Mouse (Mus musculus): ENCODE data around the gene Gm1604a.
A peak's percentile ranks its signal among the peaks of the same experiment; 100 is the strongest.
"Not testable (repeated sequence)": the region's sequence is repeated elsewhere in the genome, so short reads cannot be mapped to it uniquely, and the experiment has no call there.

The Gm1604a gene

DNA sequence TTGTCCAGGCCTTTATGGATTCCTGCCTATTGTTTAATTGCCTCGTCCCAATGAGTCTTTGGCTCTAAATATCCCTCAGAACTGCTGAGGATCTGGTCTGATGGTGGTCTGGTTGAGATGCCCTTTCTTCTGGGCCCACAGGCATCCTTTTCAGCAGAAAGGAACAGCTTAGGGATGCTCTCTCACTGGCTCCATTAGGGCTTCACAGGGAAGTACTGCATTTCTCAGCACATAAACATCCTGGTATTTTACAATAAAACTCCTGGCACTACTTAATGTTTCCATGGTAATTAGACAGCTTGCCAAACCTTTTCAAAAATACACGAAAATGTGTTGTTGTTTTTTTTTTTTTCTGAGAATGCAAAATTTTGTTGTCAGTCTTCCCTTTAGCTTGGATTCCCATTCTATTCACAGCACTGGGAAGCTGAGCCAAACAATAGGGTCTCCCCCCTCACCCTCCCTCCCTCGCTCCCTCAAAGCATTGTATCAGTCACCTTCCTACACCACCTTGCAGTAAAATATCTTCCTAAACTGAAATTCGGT, 43.7 kb downstream of the Gm1604a start:
- not testable (repeated sequence) for DNase-seq (ENCODE audit: low read depth)

GRCm38 (mm10) chr17:7069561-7070240, 44.3 kb downstream of the Gm1604a start:
- not testable (repeated sequence) for DNase-seq (ENCODE audit: low read depth)

DNA sequence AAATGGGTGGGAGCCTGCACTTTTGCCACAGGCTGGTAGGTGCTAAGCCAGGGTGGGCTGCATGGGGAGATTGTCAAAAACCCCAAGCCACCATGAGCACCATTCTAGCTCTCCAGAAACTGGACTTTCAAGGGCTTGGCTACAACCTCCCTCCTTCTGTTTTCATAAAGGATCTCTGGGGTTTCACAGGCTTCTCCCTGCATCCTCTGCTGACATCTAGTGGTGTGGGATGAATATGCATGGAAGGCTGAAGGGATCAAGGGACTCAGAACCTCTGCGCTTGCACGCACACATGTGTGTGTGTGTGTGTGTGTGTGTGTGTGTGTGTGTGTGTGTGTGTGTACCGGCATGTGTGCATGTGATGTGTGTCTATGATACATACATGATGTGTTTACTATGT, 49.1 kb downstream of the Gm1604a start:
- peak; percentile 1 for DNase-seq (ENCODE audit: low read depth)

- not testable (repeated sequence) for DNase-seq (ENCODE audit: low read depth)
Measured at GRCm38 (mm10) chr17:7075519-7075918, 50.2 kb downstream of the Gm1604a start.

DNA sequence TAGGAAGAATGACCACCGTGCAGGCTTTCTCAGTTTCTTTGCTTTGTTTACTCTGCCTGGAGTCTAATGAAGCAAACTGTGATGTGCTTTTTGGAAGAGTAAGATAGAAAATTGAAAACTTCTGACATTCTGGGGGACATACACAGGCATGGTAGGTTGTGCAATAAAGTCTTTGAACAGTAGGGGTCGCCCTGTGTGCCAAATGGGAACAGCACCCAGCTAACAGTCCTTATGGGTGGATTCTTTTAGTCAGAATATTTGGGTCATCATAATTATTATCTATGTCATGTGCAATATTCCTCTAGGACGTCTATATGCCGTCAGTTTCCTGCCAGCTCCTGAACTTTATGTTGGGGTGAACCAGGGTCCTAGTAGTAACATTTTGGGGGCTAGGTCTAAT, 54.2 kb downstream of the Gm1604a start:
- not testable (repeated sequence) for DNase-seq (ENCODE audit: low read depth)

- DNase-seq (ENCODE audit: low read depth), result not testable (repeated sequence)
Measured at GRCm38 (mm10) chr17:7084523-7084922, 59.2 kb downstream of the Gm1604a start.

DNA sequence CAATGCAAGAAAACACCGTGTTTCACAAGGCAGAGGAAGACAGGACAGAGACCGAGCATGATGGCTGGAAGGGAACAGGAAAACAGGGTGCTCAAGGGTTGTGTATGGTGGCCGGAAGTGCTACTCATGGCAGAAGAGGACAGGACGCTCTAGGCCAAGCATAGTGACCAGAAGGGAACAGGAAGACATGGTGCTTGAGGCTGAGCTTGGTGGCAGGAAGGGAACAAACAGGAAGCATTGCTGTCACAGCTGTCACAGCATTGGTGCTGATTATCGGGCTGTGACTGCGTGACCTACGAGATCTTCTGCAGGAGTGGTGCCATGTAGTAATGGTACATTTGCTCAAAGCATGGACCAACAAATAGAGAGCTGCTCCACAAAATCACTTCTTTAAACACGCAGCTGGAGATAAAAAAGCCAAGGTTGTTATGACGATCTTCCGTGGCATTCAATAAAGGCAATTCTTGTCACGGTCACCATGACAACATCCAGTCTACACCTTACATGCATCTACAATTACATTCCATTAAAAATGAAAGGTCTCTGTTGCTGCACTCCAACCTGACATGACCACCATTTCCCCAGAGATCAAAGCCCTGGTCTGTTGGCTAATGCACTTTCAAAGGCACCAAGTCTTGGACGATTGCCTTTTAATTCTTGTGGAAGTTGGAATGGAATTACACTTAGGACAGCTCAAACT, 60.3 kb downstream of the Gm1604a start:
- not testable (repeated sequence) for DNase-seq (ENCODE audit: low read depth)

DNA sequence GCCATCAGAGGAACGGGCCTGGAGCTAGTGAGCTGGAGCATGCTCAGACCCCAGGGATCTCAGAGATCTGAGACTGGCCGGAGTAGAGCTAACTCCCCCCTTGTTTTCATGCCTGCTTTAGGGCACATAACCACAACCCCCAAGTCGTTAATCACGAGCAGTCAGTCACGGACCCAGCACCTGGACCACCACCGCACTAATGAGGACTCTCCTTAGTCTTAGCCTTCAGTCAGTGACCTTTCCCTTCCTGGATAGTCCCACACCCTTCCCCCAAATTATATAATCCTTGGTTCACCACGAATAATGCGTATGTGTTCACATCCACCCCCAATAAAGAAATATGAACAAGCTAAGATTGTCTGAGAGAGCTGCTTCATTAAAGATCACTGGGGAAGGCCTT, 61.5 kb downstream of the Gm1604a start:
- DNase-seq (ENCODE audit: low read depth), result not testable (repeated sequence)

DNA sequence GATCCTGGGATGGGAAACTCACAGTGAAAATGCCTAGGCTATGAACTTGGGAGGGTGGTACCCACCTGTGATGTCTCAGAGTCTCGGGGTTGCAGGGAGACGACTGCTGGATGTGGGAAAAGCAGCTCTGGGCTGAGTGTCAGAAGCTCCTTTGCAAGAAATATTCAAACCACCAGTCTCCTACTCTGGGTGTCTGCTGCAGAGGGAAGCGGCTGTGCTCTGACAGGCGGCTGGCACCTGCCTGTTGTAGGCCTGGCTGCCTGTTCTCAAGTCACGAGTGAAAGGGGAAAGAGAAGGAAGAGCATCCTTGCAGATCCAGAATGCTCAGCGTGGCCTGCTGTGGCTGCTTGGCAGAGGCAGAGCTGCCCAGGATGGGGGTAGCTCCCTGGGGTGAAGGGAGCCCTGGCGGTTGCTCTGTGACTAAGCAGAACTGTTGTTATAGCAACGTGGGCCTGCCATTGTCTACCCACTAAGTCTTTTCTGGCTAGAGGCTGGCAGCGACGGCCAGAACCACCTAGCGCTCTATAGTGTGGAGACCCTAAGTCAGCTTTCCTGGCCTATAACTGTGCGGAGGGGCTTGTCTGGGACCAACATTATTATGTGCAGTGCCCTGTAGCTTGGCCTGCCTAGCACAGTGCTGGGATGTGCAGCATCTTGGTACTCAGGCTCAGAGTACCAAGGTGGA, 72.6 kb downstream of the Gm1604a start:
- DNase-seq (ENCODE audit: low read depth), result not testable (repeated sequence)

DNA sequence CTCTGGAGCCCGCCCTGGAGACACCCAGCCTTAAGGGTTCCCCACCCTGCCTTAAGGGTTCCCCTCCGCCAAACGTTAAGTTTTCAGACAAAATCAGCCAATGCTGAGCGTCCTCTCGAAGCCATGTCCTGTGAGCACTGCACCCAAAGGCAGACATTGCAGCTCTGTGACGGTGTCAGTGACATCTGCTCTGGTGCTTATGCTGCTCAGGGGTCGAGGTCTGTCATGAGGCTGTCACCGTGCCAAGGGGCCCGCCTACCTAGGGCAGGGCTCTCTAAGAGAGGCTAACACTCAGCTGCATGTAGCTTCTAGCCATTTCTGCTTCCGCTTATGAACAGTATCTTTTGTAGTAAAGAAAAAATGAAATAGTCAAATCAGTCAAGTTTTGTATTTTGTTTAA, 73.7 kb downstream of the Gm1604a start:
- not testable (repeated sequence) for DNase-seq (ENCODE audit: low read depth)

GRCm38 (mm10) chr17:7102945-7103344, 77.6 kb downstream of the Gm1604a start:
- not testable (repeated sequence) for DNase-seq (ENCODE audit: low read depth)

GRCm38 (mm10) chr17:7111658-7112057, 86.3 kb downstream of the Gm1604a start:
- DNase-seq (ENCODE audit: low read depth), result not testable (repeated sequence)

DNA sequence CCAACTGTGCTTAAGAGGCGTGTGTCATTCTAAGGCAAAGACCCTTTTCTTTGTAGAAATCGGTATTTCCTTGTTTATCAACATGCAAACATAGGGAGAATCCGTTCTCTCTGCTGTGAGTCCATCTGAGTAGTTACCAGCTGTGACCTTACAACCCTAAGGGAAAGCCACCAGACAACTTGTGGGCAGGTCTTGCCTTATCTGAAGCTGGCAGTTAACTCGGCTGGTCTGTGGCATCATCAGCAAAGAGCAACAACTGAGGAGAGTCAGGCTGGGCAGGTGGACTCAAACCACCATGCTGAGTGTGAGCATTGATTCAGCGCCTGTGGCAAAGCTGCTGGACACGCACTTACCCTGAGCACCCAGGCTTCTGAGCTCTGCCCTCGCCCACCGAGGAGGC, 90.9 kb downstream of the Gm1604a start:
- DNase-seq (ENCODE audit: low read depth), result not testable (repeated sequence)

DNA sequence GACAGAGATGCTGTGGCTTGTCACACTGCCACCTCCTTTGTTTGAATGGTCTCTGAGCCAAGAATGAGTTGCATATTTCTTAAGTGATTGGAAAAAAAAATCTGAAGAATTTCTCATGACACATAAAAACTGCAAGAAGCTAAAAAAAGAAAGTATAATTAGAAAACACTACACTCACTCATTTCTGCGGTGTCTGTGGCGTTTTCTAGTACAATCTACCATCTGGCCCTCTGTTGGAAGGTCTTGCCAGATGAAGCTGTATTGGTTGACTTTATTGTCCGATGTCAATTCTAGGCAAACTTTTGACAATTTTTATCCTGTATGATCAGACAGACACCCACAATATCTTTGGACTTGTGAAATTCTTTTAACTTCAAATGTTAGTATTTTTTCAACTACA, 95.5 kb downstream of the Gm1604a start:
- DNase-seq (ENCODE audit: low read depth), result peak; percentile 4

- DNase-seq (ENCODE audit: low read depth), result not testable (repeated sequence)
Measured at GRCm38 (mm10) chr17:7122554-7122953, 97.2 kb downstream of the Gm1604a start.

DNA sequence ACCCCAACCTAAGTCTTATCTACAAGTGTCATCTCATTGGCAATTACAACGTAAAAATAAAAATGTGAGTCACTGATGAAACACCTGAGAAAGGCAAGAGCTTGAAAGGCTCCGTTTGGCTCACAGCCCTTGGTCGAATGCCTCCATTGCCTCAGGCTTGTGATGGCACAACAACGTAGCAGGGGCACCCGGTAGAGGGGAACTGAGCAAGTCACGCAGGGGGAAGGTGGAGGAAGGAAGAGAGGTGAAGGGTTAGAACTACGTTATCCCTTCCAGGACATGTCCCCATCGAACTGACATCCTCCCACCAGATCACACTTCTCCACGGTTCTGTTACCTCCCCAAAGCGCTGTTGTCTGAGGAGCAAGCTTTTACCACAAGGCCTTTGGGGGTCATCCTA, 101.1 kb downstream of the Gm1604a start:
- not testable (repeated sequence) for DNase-seq (ENCODE audit: low read depth)

DNA sequence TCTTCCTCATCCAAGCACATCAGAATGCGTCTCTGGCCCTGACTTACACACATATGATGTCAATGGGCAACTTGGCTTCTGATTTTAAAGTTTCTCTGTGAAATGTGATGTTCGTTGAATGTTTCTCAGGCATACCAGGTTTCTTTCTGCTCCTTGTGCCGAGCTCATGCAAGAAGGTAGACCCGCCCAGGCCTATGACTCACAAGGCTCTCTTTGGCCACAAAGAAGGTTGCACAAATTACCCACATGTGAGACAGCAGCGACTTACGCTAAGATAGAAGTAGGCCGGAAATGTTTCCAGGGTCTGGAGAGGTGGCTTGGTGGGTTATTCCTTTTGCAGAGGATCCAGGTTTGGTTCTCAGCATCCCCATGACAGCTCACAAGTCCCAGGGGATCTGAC, 108.6 kb downstream of the Gm1604a start:
- DNase-seq (ENCODE audit: low read depth), result not testable (repeated sequence)

GRCm38 (mm10) chr17:7135277-7135676, 109.9 kb downstream of the Gm1604a start:
- DNase-seq (ENCODE audit: low read depth), result not testable (repeated sequence)

All from fibroblast of lung, adult 2 months (primary cell).